Mouse (Mus musculus) neural tube, embryonic 11.5 days (tissue): Measurements from ENCODE around the gene Rfx1. TPM values are rescaled to one million over a fixed set of nuclear protein-coding genes. Genes with fewer than 3 reads are reported as not detected.

Source experiments
- ATAC-seq: fragments of 200-750 bp; cut with Nextera tagmentation; 2 replicates; pipeline ENCODE4 v1.8.0; 2017; ENCODE audit warnings: moderate number of reproducible peaks, mild to moderate bottlenecking, moderate TSS enrichment, moderate library complexity; ENCODE audit not compliant: insufficient read depth, low FRiP score, low TSS enrichment
- DNase-seq: peaks from one replicate; pipeline ENCODE4 v3.0.0-alpha.2; 2015; ENCODE audit warnings: low spot score
- H3K27ac ChIP-seq: fragments of 300-500 bp; sonication (generic); 2 replicates; pipeline ENCODE4 v1.5.1; 2014; ENCODE audit warnings: low read depth, mild to moderate bottlenecking, low read length
- H3K27me3 ChIP-seq: fragments of 300-500 bp; sonication (generic); 2 replicates; pipeline ENCODE4 v1.6.1; 2014; ENCODE audit warnings: mild to moderate bottlenecking, low read length, mixed read lengths; ENCODE audit not compliant: control insufficient read depth, insufficient read depth
- H3K36me3 ChIP-seq: fragments of 300-500 bp; sonication (generic); 2 replicates; pipeline ENCODE4 v1.6.1; 2014; ENCODE audit warnings: mild to moderate bottlenecking, low read length, moderate library complexity, mixed read lengths; ENCODE audit not compliant: control insufficient read depth, insufficient read depth
- H3K4me1 ChIP-seq: fragments of 300-500 bp; sonication (generic); 2 replicates; pipeline ENCODE4 v1.6.1; 2014; ENCODE audit warnings: low read length, mixed read lengths; ENCODE audit not compliant: control insufficient read depth, insufficient read depth
- H3K4me2 ChIP-seq: fragments of 300-500 bp; sonication (generic); 2 replicates; pipeline ENCODE4 v1.6.1; 2014; ENCODE audit warnings: low read depth, mild to moderate bottlenecking, moderate library complexity
- H3K4me3 ChIP-seq: fragments of 300-500 bp; sonication (generic); 2 replicates; pipeline ENCODE4 v1.5.1; 2014; ENCODE audit warnings: low read depth, low read length
- H3K9ac ChIP-seq: fragments of 300-500 bp; sonication (generic); 2 replicates; pipeline ENCODE4 v1.6.1; 2014; ENCODE audit warnings: mild to moderate bottlenecking, low read length
- H3K9me3 ChIP-seq: fragments of 300-500 bp; sonication (generic); 2 replicates; pipeline ENCODE4 v1.6.1; 2016; ENCODE audit warnings: low read length; ENCODE audit not compliant: control insufficient read depth
- WGBS: fragments of 180-500 bp; shearing (Covaris S2); extraction: QIAGEN DNeasy Blood & Tissue Kit; methylation state at CpG from one replicate; pipeline ENCODE4 v1.1.7; 2014; 5-methylcytosine and 5-hydroxymethylcytosine counted together
- polyA plus RNA-seq: library from polyadenylated mRNA; unstranded; fragments of >200 nt; fragmentation: Nextera tagmentation; extraction: Ambion mirVana; gene quantifications from 2 replicates; pipeline ENCODE4 v1.2.1, GENCODE M21; 2014

Gene Rfx1
- polyA plus RNA-seq, 1 experiment from 2014 or later: 9.6 TPM

DNA sequence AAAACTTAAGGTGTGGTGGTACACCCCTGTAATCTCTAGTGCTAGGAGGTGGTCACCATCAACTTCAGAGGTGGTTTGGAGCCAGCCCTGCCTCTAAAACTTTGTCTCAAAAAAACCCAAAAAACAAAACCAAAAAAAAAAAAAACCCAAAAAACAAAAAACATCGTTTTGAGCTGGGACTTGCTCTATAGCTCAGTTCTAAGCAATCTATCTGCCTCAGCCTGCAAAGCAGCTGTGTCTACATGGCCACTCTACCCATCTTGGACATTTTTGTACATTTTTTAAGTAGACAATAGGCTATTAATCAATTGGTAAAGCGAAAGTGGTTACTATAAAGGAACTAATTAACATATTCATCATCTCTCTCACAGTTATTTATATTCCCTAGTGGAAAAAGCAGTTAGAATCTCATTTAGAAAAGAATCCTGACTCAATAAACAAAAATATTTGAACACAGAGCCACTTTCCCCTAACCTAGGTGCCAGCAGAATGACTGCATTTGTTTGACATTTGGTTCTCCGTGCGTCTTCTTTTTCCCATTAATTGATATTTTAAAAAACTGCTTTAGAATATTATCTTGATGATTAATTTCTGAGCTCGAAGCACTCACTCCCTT lies 1.1 kb upstream of the Rfx1 start:
- peaks cover 16% of the 10 kb centered on the region; the same call in 1 of the 2 replicates for H3K4me1 ChIP-seq
- peak overlapping the region; percentile 53 for H3K4me2 ChIP-seq
- H3K9me3 ChIP-seq: no peaks in the 10 kb centered on the region
- peak overlapping the region; percentile 30; the same call in 1 of the 2 replicates for H3K27ac ChIP-seq
- H3K4me3 ChIP-seq: peak overlapping the region; percentile 46
- ATAC-seq (no peak), DNase-seq (no peak)
- H3K9ac ChIP-seq: peak overlapping the region; percentile 56
- 30% methylated on average over 5 of the region's 5 CpGs for WGBS
- H3K27me3 ChIP-seq: no peaks in the 10 kb centered on the region
- H3K36me3 ChIP-seq: no peaks in the 10 kb centered on the region

DNA sequence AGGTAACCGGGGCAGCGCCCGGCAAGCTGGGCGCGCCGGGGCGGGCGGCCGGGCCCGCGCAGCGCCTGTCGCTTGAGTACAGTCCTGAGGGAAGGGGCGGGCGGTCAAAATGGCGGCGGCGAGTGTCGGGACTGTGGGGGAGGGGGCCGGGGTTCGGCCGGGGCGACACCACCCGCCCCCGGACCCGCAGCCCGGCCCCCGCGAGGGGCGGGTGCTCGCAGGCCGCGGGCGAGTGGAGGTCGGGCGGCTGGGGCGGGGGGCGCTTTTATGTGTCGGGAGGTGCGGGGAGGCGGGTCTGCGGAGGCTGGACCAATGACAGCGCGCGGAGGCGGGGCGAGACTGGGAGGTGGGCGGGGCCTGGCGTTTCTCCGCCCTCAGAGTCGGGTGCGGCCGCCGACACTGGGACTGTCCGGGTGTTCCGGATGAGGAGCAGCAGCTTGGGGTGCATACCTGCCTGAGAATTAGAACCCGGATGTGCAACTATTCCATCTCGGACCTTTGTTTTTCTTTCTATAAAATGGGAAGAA lies 476 bp downstream of the Rfx1 start:
- Histone ChIP-seq H3K27ac (peak overlapping the region; percentile 95), H3K4me3 (peak overlapping the region; percentile 93), H3K27me3 (no peaks in the 10 kb centered on the region), H3K4me2 (peak overlapping the region; percentile 38), H3K4me1 (peaks cover 16% of the 10 kb centered on the region; the same call in 1 of the 2 replicates), H3K36me3 (no peaks in the 10 kb centered on the region), H3K9me3 (no peaks in the 10 kb centered on the region), H3K9ac (peak overlapping the region; percentile 90)
- ATAC-seq (peak; percentile 71), DNase-seq (peak; percentile 92)
- WGBS: 2% methylated on average over 25 of the region's 58 CpGs

DNA sequence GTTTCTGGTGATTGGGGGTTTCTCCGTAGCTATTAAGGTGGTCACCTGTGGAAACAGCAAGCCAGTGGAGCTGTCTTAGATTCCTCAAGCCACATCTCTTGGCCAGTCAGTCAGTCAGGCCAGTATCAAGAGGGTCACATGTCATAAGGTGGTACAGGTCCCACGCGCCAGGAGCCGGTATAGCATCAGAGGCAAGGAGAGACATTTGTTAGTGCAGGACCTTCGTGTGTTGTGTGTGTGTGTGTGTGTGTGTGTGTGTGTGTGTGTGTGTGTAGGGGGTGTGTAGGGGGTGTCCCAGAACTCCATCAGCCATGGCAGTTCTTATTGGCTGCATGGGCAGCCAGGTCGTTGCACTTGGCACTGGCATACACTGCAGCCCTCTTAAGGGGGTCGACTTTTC lies 1.3 kb downstream of the Rfx1 start:
- Histone ChIP-seq H3K27ac (no peak overlapping the region), H3K4me2 (peak overlapping the region; percentile 38), H3K9ac (no peak overlapping the region), H3K9me3 (no peaks in the 10 kb centered on the region), H3K4me3 (peak overlapping the region; percentile 93; the same call in 1 of the 2 replicates), H3K4me1 (peaks cover 16% of the 10 kb centered on the region; the same call in 1 of the 2 replicates), H3K36me3 (no peaks in the 10 kb centered on the region), H3K27me3 (no peaks in the 10 kb centered on the region)
- WGBS: 90% methylated on average over 7 of the region's 7 CpGs
- DNase-seq (no peak), ATAC-seq (no peak)

DNA sequence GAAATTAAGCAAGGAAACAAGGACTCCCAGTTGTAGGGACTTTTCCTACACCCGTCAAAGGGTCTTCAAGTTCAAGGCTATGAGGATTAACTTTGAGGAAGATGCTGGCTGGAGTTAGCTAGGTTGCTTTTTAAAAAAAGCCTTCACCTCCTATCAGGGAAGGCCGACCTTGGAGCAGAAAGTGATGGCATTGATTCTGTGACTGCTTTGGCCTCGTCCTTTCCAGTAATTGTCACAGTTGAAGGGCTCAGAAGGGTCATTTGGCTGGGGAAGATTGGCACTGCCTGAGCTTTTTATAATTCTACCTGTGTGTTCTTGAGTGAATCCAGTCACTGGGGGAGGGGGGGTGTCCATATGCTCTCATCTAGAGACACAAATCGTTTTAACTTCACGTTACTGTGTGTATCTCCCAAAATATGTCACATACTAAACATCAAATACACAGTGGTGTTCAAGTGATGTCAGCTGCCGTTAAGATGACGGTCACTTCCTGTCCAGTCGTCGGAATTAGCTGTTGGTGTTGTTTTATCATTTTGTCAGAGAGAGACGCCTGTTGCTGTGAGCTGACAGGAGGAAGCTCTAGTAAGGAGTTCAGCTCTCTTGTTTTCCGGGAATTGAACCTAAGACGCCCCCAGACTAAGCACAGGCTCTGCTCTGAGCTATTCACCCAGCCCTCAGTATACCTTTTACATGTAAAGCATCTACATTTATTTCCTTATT lies 1.8 kb downstream of the Rfx1 start:
- H3K36me3 ChIP-seq: no peaks in the 10 kb centered on the region
- DNase-seq (no peak), ATAC-seq (no peak)
- no peak overlapping the region for H3K4me3 ChIP-seq
- H3K4me2 ChIP-seq: no peak overlapping the region; the same call in 1 of the 2 replicates
- H3K27ac ChIP-seq: no peak overlapping the region
- H3K9me3 ChIP-seq: no peaks in the 10 kb centered on the region
- no peaks in the 10 kb centered on the region for H3K27me3 ChIP-seq
- no peak overlapping the region for H3K9ac ChIP-seq
- peaks cover 22% of the 10 kb centered on the region; the same call in 1 of the 2 replicates for H3K4me1 ChIP-seq
- WGBS: 76% methylated on average over 12 of the region's 12 CpGs

DNA sequence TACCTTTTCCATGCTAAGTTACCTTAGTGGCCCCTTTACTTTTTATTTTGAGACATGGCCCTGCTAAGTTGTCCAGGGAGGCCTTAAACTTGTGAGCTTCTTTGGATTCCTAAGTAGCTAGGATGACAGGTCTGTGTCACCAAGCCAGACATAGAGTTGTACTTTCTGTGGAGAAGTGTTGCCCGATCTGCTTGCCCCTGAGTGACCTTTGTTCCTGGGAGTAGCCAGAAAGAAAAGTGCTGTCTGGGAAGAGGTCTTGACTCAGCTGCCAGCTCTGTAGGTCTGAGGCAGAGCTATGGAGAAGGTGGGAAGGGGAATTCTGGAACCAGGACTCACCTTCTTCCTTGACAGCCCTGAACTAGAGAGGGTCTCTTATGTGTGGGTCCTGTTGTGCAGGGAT lies 2.5 kb downstream of the Rfx1 start:
- Histone ChIP-seq H3K9me3 (no peaks in the 10 kb centered on the region), H3K27me3 (no peaks in the 10 kb centered on the region), H3K4me3 (no peak overlapping the region), H3K27ac (no peak overlapping the region), H3K36me3 (no peaks in the 10 kb centered on the region), H3K4me2 (no peak overlapping the region), H3K9ac (no peak overlapping the region), H3K4me1 (peaks cover 22% of the 10 kb centered on the region; the same call in 1 of the 2 replicates)
- DNase-seq (no peak), ATAC-seq (no peak)
- WGBS: 56% methylated on average over 1 of the region's 1 CpGs

DNA sequence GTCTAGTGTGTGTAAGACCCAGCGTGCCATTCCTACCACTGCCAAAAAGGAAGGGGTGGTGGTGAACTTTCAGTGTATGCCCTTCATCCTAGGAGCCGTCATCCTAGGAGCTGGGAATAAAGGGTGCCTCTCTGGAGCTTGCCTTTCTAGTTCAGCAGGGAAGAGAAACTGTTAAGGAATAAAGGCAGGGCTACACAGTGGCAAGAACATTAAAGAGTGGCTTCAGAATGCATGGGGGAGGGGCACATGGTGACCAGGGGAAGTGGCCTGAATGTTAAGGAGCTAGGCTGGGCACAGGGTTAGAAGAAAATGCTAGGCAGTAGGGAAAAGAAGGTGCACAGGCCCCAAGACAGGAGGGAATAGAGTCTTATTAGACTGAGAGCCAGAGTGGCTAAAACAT lies 3.1 kb downstream of the Rfx1 start:
- peaks cover 22% of the 10 kb centered on the region; the same call in 1 of the 2 replicates for H3K4me1 ChIP-seq
- ATAC-seq: no peak

DNA sequence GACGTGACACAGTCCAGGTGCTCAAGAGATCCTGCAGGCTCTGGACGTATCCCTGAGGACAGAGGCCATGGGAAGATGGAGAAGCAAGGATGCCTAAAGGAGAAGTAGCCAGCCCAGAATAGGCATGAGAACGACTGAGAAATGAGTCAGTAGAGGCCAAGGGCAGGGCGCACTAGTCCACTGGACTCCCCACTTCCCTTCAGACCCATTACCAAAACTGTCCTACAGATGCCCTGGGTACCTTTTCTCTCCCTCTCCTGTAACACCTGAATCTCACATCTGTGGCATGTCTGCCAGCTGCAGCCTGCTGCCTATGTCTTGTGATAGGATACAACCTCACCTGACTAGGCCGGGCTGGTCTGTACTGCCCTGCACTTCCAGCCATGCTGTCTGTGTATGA lies 3.6 kb downstream of the Rfx1 start:
- H3K27me3 ChIP-seq: no peaks in the 10 kb centered on the region
- no peak for ATAC-seq
- 81% methylated on average over 5 of the region's 5 CpGs for WGBS
- H3K9me3 ChIP-seq: no peaks in the 10 kb centered on the region
- H3K4me2 ChIP-seq: no peak overlapping the region
- H3K27ac ChIP-seq: no peak overlapping the region
- H3K4me3 ChIP-seq: no peak overlapping the region
- peaks cover 22% of the 10 kb centered on the region; the same call in 1 of the 2 replicates for H3K4me1 ChIP-seq
- no peaks in the 10 kb centered on the region for H3K36me3 ChIP-seq
- H3K9ac ChIP-seq: no peak overlapping the region
- no peak for DNase-seq

More for the DNA sequence above, 3.1 kb downstream of the Rfx1 start:
- Histone ChIP-seq H3K4me3 (no peak overlapping the region), H3K27ac (no peak overlapping the region), H3K9me3 (no peaks in the 10 kb centered on the region), H3K4me2 (no peak overlapping the region), H3K36me3 (no peaks in the 10 kb centered on the region), H3K9ac (no peak overlapping the region), H3K27me3 (no peaks in the 10 kb centered on the region)
- DNase-seq: no peak
- 61% methylated on average over 2 of the region's 2 CpGs for WGBS

DNA sequence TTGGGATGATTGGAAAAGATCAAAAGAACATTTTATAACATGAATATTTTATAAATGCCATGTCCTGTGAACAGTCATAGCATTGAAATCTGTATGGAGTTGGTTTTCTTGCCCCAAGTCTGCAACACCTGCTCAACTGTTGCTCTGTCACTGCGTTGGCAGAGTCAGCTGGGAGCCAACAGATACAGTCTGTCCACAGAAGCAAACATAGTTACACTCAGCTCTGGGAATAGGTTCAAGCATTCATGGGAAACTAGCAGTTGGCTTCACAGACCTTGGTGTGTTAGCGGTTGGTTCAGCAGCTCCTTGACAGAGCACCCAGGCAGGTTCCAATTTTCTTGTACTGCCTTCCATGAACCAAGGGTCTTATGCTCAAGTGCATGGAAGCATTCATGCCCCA lies 4.0 kb downstream of the Rfx1 start:
- Histone ChIP-seq H3K36me3 (no peaks in the 10 kb centered on the region), H3K4me2 (no peak overlapping the region), H3K4me1 (peaks cover 22% of the 10 kb centered on the region; the same call in 1 of the 2 replicates), H3K27ac (no peak overlapping the region), H3K9me3 (no peaks in the 10 kb centered on the region), H3K9ac (no peak overlapping the region), H3K4me3 (no peak overlapping the region), H3K27me3 (no peaks in the 10 kb centered on the region)
- 78% methylated on average over 2 of the region's 2 CpGs for WGBS
- no peak for DNase-seq
- no peak for ATAC-seq
